Mouse (Mus musculus): Measurements from ENCODE around the gene Rasgef1c. TPM values are rescaled to one million over a fixed set of nuclear protein-coding genes. Genes with fewer than 3 reads are reported as not detected.

Gene Rasgef1c
- polyA plus RNA-seq (2014; fragmentation: Nextera tagmentation; extraction: Ambion mirVana), result 8.5 and 10.9 TPM in 2 replicates

DNA sequence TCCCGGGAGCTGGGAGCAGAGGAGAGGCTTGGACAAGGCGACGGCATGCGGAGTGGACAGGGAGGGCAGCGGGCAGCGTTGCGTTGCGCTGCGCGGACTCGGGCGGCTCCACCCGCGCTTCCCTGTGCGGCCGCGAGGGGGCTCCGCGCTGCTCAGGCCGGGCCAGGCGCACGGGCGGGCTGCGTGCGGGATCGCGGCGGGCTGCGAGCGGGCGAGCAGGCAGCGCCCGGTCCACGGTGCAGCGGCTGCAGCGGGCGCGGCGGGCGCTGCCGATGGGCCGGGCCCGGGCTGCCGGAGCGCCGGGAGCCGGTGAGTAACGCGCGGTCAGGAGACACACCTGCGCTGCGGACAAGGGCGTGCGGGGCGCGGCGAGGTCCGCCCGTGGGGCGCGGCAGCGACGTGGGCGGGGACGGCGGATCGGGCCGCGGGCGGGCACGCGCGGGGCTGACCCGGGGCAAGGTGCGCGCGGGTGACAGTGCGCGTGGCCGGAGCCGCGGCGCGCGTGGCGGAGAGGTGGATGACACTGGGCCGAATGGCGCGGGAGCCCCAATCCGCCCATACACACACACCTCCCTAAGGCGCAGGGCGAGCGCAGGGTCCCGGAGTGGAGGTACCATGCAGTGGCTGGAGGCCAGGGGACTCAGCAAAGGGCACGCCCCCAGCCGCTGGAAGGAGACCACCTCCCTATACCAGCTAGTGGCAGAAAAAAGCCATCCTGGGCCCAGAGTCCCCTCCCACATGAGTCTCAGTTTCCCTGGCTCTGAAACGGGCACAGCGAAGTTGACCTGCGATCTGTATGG lies at the start of gene Rasgef1c:
Rasgef1c (plus strand) TSS at position 177 of the 800 bp plus-strand sequence.
- DNase-seq (ENCODE audit: low spot score) (peak; percentile 84), ATAC-seq (ENCODE audit: insufficient read depth, low FRiP score, low TSS enrichment) (peak; percentile 83)
- H3K27me3 ChIP-seq (ENCODE audit: control insufficient read depth, insufficient read depth, low read length), result peaks cover 21% of the 10 kb centered on the region
- H3K9ac ChIP-seq (ENCODE audit: low read length), result peak within 1 kb of the TSS; percentile 69
- WGBS, result 4% methylated on average over 72 of the region's 99 CpGs
- H3K27ac ChIP-seq (ENCODE audit: low read depth, low read length), result no peak within 1 kb of the TSS
- no peaks in the 10 kb centered on the region for H3K4me1 ChIP-seq (ENCODE audit: control insufficient read depth, insufficient read depth, low read length)
- H3K9me3 ChIP-seq (ENCODE audit: control insufficient read depth, low read length), result no peaks in the 10 kb centered on the region
- H3K4me2 ChIP-seq (ENCODE audit: low read depth), result peak within 1 kb of the TSS; percentile 99
- H3K4me3 ChIP-seq (ENCODE audit: low read depth, low read length), result peak within 1 kb of the TSS; percentile 50
- H3K36me3 ChIP-seq (ENCODE audit: control insufficient read depth, insufficient read depth, low read length), result no peaks in the 10 kb centered on the region

DNA sequence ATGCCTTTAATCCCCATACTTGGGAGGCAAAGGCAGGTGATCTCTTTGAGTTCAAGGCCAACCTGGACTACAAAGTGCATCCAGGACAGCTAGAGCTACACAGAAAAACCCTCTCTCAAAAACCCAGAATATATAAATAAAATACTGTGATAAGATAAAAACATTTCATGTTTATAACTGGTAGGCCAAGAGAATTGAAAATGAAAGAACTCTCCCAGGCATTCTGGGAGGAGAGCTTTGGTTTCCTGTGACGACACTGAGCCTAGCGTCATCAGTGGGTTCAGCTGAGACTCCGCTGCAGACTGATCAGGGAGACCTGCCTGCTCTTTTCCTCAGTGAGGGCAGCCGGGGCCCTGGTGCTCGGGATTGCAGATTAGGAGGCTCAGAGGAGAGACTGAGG lies 46.5 kb upstream of the Rasgef1c start:
- WGBS, result 81% methylated on average over 5 of the region's 5 CpGs
- no peaks in the 10 kb centered on the region for H3K27me3 ChIP-seq (ENCODE audit: control insufficient read depth, insufficient read depth, low read length)
- no peak overlapping the region for H3K4me3 ChIP-seq (ENCODE audit: low read depth, low read length)
- no peaks in the 10 kb centered on the region for H3K9me3 ChIP-seq (ENCODE audit: control insufficient read depth, low read length)
- ATAC-seq (ENCODE audit: insufficient read depth, low FRiP score, low TSS enrichment) (no peak), DNase-seq (ENCODE audit: low spot score) (no peak)
- no peak overlapping the region for H3K4me2 ChIP-seq (ENCODE audit: low read depth)
- H3K36me3 ChIP-seq (ENCODE audit: control insufficient read depth, insufficient read depth, low read length), result no peaks in the 10 kb centered on the region
- H3K27ac ChIP-seq (ENCODE audit: low read depth, low read length), result no peak overlapping the region
- H3K4me1 ChIP-seq (ENCODE audit: control insufficient read depth, insufficient read depth, low read length), result no peaks in the 10 kb centered on the region
- no peak overlapping the region for H3K9ac ChIP-seq (ENCODE audit: low read length)

DNA sequence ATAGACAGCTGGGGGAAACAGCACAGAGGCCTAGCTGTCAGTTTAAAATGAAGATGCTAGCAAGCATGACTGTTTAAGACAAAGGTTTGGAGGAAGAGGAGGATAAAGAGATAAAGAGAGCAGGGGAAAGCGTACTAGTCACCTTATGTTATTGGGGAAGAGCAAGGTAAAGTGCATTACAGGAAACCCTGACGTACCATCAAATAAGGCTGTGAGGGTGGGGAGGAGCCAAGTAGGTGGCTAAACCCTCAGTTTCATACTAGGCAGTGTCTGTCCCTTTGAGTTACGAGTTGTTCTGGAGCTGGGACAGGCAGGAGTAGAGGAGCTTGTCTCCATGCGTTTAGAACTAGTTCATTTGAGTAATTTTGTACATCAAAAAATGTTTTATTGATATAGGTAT lies 40.5 kb upstream of the Rasgef1c start:
- Histone ChIP-seq H3K4me1 (ENCODE audit: control insufficient read depth, insufficient read depth, low read length) (no peaks in the 10 kb centered on the region), H3K36me3 (ENCODE audit: control insufficient read depth, insufficient read depth, low read length) (no peaks in the 10 kb centered on the region), H3K9ac (ENCODE audit: low read length) (no peak overlapping the region), H3K4me3 (ENCODE audit: low read depth, low read length) (no peak overlapping the region), H3K4me2 (ENCODE audit: low read depth) (no peak overlapping the region), H3K27ac (ENCODE audit: low read depth, low read length) (no peak overlapping the region), H3K9me3 (ENCODE audit: control insufficient read depth, low read length) (no peaks in the 10 kb centered on the region), H3K27me3 (ENCODE audit: control insufficient read depth, insufficient read depth, low read length) (no peaks in the 10 kb centered on the region)
- 91% methylated on average over 4 of the region's 4 CpGs for WGBS
- DNase-seq (ENCODE audit: low spot score) (no peak), ATAC-seq (ENCODE audit: insufficient read depth, low FRiP score, low TSS enrichment) (no peak)

DNA sequence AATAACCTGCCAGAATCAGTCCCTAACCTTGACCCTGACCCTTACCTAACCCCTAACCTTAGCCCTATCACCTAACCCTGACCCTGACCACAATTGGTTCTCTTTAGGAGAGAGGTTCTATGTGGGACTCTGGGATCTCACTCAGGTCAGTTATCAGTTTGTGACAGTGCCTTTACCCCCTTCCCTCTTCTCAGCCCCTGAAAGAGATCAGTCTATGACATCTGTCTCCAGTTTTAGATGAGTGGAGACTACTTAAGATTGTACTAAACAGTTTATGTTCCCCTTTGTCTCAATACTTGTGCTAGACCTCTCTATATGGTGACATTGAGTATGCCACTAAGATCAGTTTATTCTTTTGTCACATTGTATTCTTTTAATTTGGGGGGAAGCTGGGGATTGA lies 37.7 kb upstream of the Rasgef1c start:
- no peak for ATAC-seq (ENCODE audit: insufficient read depth, low FRiP score, low TSS enrichment)
- H3K4me1 ChIP-seq (ENCODE audit: control insufficient read depth, insufficient read depth, low read length), result no peaks in the 10 kb centered on the region
- no peaks in the 10 kb centered on the region for H3K27me3 ChIP-seq (ENCODE audit: control insufficient read depth, insufficient read depth, low read length)
- H3K9ac ChIP-seq (ENCODE audit: low read length), result no peak overlapping the region
- H3K27ac ChIP-seq (ENCODE audit: low read depth, low read length), result no peak overlapping the region
- H3K4me3 ChIP-seq (ENCODE audit: low read depth, low read length), result no peak overlapping the region
- no peak for DNase-seq (ENCODE audit: low spot score)
- no peaks in the 10 kb centered on the region for H3K9me3 ChIP-seq (ENCODE audit: control insufficient read depth, low read length)
- H3K36me3 ChIP-seq (ENCODE audit: control insufficient read depth, insufficient read depth, low read length), result no peaks in the 10 kb centered on the region; the same call in 1 of the 2 replicates
- H3K4me2 ChIP-seq (ENCODE audit: low read depth), result no peak overlapping the region

DNA sequence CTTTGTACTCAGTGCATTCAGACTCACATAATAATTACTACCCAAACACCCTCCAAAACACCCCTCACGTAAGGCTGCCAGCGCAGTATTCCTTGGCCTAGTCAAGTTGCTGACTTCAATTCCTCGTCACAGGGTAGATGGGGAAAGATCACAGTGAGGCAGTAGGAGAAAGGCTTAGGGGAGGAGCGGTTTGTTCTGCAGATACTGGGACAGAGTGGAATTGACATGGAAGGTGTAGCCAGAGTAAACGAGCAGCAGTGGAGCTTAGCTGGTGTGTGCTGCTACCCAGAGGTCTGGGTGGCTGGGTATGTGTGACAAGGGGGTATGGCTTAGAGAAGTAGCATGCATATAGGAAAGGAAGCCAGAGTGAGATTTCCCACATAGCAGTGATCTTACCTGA lies 34.3 kb upstream of the Rasgef1c start:
- 91% methylated on average over 5 of the region's 5 CpGs for WGBS
- Histone ChIP-seq H3K27ac (ENCODE audit: low read depth, low read length) (no peak overlapping the region), H3K4me3 (ENCODE audit: low read depth, low read length) (no peak overlapping the region), H3K36me3 (ENCODE audit: control insufficient read depth, insufficient read depth, low read length) (no peaks in the 10 kb centered on the region; the same call in 1 of the 2 replicates), H3K27me3 (ENCODE audit: control insufficient read depth, insufficient read depth, low read length) (no peaks in the 10 kb centered on the region), H3K4me2 (ENCODE audit: low read depth) (no peak overlapping the region), H3K9me3 (ENCODE audit: control insufficient read depth, low read length) (no peaks in the 10 kb centered on the region), H3K9ac (ENCODE audit: low read length) (no peak overlapping the region), H3K4me1 (ENCODE audit: control insufficient read depth, insufficient read depth, low read length) (no peaks in the 10 kb centered on the region)
- ATAC-seq (ENCODE audit: insufficient read depth, low FRiP score, low TSS enrichment) (no peak), DNase-seq (ENCODE audit: low spot score) (no peak)

DNA sequence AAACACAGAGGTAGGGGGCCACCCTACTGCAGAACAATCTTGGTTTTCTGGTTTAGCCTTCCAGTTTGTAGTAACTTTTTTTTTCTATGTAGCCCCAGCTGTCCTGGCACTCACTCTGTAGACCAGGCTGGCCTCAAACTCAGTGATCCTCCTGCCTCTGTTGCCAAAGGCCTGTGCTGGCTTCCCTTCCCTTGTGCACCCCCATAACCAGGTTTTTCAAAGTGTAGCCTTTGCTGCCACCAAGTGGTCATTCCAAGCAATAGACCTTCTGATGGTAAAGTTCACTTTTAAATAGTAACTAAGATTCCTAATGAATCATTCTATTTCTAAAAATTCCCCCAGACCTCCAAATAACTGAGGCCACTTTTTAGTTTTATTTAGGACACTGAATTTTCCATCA lies 31.9 kb upstream of the Rasgef1c start:
- no peaks in the 10 kb centered on the region; the same call in 1 of the 2 replicates for H3K36me3 ChIP-seq (ENCODE audit: control insufficient read depth, insufficient read depth, low read length)
- no peaks in the 10 kb centered on the region for H3K4me1 ChIP-seq (ENCODE audit: control insufficient read depth, insufficient read depth, low read length)
- no peak overlapping the region for H3K27ac ChIP-seq (ENCODE audit: low read depth, low read length)
- H3K9ac ChIP-seq (ENCODE audit: low read length), result no peak overlapping the region
- H3K27me3 ChIP-seq (ENCODE audit: control insufficient read depth, insufficient read depth, low read length), result no peaks in the 10 kb centered on the region
- ATAC-seq (ENCODE audit: insufficient read depth, low FRiP score, low TSS enrichment) (no peak; the same call in 1 of the 2 replicates), DNase-seq (ENCODE audit: low spot score) (peak; percentile 63)
- no peak overlapping the region for H3K4me2 ChIP-seq (ENCODE audit: low read depth)
- H3K9me3 ChIP-seq (ENCODE audit: control insufficient read depth, low read length), result no peaks in the 10 kb centered on the region
- H3K4me3 ChIP-seq (ENCODE audit: low read depth, low read length), result no peak overlapping the region

DNA sequence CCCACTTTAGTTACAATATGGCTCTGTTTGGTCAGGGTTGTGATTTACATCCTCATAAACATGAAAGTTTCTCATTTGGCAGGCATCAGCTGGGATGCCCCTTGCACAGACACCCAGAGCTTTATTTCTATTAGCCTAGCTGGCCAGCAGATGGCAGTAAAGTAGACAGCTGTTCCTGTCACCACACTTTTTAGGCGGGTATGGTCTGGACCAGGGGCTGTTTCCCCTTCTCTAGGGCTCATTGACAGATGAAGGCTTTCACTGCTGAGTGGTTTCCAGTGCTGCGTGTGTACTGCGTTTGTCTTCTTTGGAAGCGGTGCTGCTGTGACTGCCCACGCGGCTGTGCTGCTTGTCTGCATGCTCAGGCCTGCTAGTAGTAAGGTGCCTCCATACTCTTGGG lies 29.7 kb upstream of the Rasgef1c start:
- Histone ChIP-seq H3K9me3 (ENCODE audit: control insufficient read depth, low read length) (no peaks in the 10 kb centered on the region), H3K27me3 (ENCODE audit: control insufficient read depth, insufficient read depth, low read length) (no peaks in the 10 kb centered on the region), H3K36me3 (ENCODE audit: control insufficient read depth, insufficient read depth, low read length) (no peaks in the 10 kb centered on the region; the same call in 1 of the 2 replicates), H3K4me2 (ENCODE audit: low read depth) (no peak overlapping the region), H3K4me3 (ENCODE audit: low read depth, low read length) (no peak overlapping the region), H3K4me1 (ENCODE audit: control insufficient read depth, insufficient read depth, low read length) (no peaks in the 10 kb centered on the region), H3K9ac (ENCODE audit: low read length) (no peak overlapping the region), H3K27ac (ENCODE audit: low read depth, low read length) (no peak overlapping the region)
- ATAC-seq (ENCODE audit: insufficient read depth, low FRiP score, low TSS enrichment), result no peak
- DNase-seq (ENCODE audit: low spot score), result peak; percentile 56
- WGBS, result 60% methylated on average over 6 of the region's 6 CpGs

DNA sequence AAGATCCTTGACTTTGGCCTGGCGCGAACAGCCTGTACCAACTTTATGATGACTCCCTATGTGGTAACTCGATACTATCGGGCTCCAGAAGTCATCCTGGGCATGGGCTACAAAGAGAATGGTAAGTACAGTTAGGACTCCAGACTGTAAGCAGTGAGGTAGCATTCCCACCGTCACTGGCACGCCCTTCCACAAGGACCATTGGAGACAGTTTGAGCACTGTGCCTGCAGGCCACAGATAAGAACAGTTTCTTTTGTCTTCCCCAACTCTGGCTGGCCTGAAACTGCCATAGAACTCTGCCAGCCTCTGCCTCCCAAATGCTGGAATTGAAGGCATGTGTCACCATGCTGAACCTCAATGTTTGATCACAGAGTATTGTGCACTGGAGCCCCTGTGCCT lies 28.9 kb upstream of the Rasgef1c start:
- Histone ChIP-seq H3K4me3 (ENCODE audit: low read depth, low read length) (no peak overlapping the region), H3K27me3 (ENCODE audit: control insufficient read depth, insufficient read depth, low read length) (no peaks in the 10 kb centered on the region), H3K9me3 (ENCODE audit: control insufficient read depth, low read length) (no peaks in the 10 kb centered on the region), H3K4me2 (ENCODE audit: low read depth) (no peak overlapping the region), H3K27ac (ENCODE audit: low read depth, low read length) (no peak overlapping the region), H3K36me3 (ENCODE audit: control insufficient read depth, insufficient read depth, low read length) (no peaks in the 10 kb centered on the region), H3K4me1 (ENCODE audit: control insufficient read depth, insufficient read depth, low read length) (no peaks in the 10 kb centered on the region), H3K9ac (ENCODE audit: low read length) (no peak overlapping the region)
- no peak for ATAC-seq (ENCODE audit: insufficient read depth, low FRiP score, low TSS enrichment)
- 91% methylated on average over 6 of the region's 6 CpGs for WGBS
- no peak for DNase-seq (ENCODE audit: low spot score)

All from neural tube, embryonic 11.5 days (tissue).